ENCODE assay signal across 8 mouse cellular contexts in the genomic region with DNA sequence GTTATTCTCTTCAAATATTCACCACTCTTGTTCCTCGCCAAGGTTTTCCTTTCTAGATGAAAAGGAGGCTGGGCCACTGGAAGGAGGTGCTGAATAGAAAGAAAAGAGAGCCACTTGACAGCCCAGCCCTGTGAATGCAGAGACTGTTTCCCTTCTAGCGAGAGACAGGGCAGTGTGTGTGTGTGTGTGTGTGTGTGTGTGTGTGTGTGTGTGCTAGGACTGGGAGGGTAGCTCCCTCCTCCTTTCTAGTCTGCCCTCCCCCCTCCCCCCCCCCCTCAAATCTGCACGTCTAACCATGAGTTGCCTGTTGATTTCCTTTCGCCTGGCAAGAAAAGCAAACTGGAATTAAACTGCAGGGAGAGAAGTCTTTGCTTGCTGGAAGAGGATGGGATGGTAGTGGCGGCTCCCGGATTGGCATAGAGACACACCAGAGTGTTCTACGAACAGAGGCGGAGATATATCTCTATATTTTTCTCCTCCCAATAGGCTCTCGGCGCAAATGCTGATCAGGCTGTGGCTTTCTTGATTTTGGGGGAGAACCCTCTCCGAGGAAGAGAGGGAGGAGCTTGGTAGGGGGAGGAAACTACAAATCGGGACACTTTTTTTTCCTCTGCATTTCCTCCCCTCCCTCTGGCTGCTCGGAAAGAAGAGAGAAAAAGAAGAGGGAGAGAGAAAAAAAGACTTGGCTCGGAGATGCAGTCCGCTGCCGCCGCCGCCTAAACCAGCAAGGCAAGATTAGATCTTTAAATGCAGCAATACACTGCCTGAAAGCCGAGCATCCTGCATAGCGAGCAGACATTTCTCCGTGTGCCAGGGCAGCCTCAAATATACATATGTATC. TPM values are rescaled to one million over a fixed set of nuclear protein-coding genes. Genes with fewer than 3 reads are reported as not detected.
DNase-seq lines count a peak whose midpoint lies in the region; ATAC-seq lines count a peak whose summit lies in the region.

No protein-coding gene starts in this region.

- H3K9ac ChIP-seq in limb, embryonic 12.5 days (replicated peaks), result peak overlapping the region; percentile 55; the same call in 1 of the 2 replicates
- peak overlapping the region; percentile 56 for H3K9ac ChIP-seq in neural tube, embryonic 12.5 days

- no peaks in the 10 kb centered on the region for H3K9me3 ChIP-seq in limb, embryonic 12.5 days
- no peaks in the 10 kb centered on the region for H3K9me3 ChIP-seq in neural tube, embryonic 12.5 days

- no peaks in the 10 kb centered on the region for H3K36me3 ChIP-seq in limb, embryonic 12.5 days
- H3K36me3 ChIP-seq in neural tube, embryonic 12.5 days, result no peaks in the 10 kb centered on the region

- WGBS in limb, embryonic 12.5 days, result under 1% methylated on average over 21 of the region's 21 CpGs
- WGBS in neural tube, embryonic 12.5 days, result 1% methylated on average over 20 of the region's 21 CpGs

- peak overlapping the region; percentile 85 for H3K4me2 ChIP-seq in limb, embryonic 12.5 days
- peak overlapping the region; percentile 96 for H3K4me2 ChIP-seq in neural tube, embryonic 12.5 days (replicated peaks)

- ATAC-seq in limb, embryonic 12.5 days (ENCODE audit: insufficient number of reproducible peaks, insufficient read depth, low FRiP score, low TSS enrichment, low read depth), result no peak
- 0 out of 2 replicates have a peak, but pooled peaks have one; percentile 13 for ATAC-seq in neural tube, embryonic 12.5 days (ENCODE audit: low FRiP score, low read depth)
- ATAC-seq in megakaryocyte-erythroid progenitor cell, adult 5-6 weeks (replicated peaks; ENCODE audit: low FRiP score, low TSS enrichment, poor library complexity, severe bottlenecking), result no peak

- peaks cover 36% of the 10 kb centered on the region for H3K4me1 ChIP-seq in limb, embryonic 12.5 days (replicated peaks)
- H3K4me1 ChIP-seq in neural tube, embryonic 12.5 days, result peaks cover 10% of the 10 kb centered on the region

- peaks cover 51% of the 10 kb centered on the region for H3K27me3 ChIP-seq in limb, embryonic 12.5 days
- peaks cover 21% of the 10 kb centered on the region for H3K27me3 ChIP-seq in neural tube, embryonic 12.5 days (replicated peaks)

- H3K4me3 ChIP-seq in limb, embryonic 12.5 days (replicated peaks), result peak overlapping the region; percentile 57
- H3K4me3 ChIP-seq in neural tube, embryonic 12.5 days, result peak overlapping the region; percentile 59

- no peak overlapping the region; the same call in 1 of the 2 replicates for H3K27ac ChIP-seq in limb, embryonic 12.5 days
- H3K27ac ChIP-seq in neural tube, embryonic 12.5 days, result no peak overlapping the region

- DNase-seq in Muller cell, postnatal 12 days (ENCODE audit: inconsistent ontology term), result peak; percentile 70
- DNase-seq in cerebellum, postnatal 10 days, result peak; percentile 54 to 62
- peak; percentile 42 to 45 for DNase-seq in frontal cortex, postnatal 14 days (ENCODE audit: low spot score in 2 of 2)
- DNase-seq in kidney, adult 9 months, result peak; percentile 27
- DNase-seq in spleen, adult 18-20 months, result no peak

RNA-seq across cellular contexts. Expression of a gene that starts 1.5 kb away (rescaled TPM):
- polyA plus RNA-seq in limb, embryonic 12.5 days (2016; fragmentation: Nextera tagmentation; extraction: Ambion mirVana), result 6.7 and 7.2 TPM in 2 replicates
- 13.0 and 13.2 TPM in 2 replicates for polyA plus RNA-seq in neural tube, embryonic 12.5 days (2016; fragmentation: Nextera tagmentation; extraction: Ambion mirVana)
- total RNA-seq in megakaryocyte-erythroid progenitor cell, adult 5-6 weeks (2014; fragmentation: Nextera tagmentation), result 0.15 TPM in 2 replicates
- total RNA-seq in megakaryocyte-erythroid progenitor cell, adult 5-6 weeks (2017), result 0.08 TPM in 1 of 2 replicates, not detected in the other

Comparison
In these comparisons a context has a peak if more than half of its experiments do, and no peak if none do; other contexts are left out.
1. DNase-seq: peak in Muller cell, postnatal 12 days (single experiment), cerebellum, postnatal 10 days (2 of 2), frontal cortex, postnatal 14 days (2 of 2) and kidney, adult 9 months (single experiment); none in spleen, adult 18-20 months (0 of 2).